Mouse (Mus musculus) stomach, embryonic 14.5 days (tissue): Measurements from ENCODE around the gene Prkcsh. TPM values are rescaled to one million over a fixed set of nuclear protein-coding genes. Genes with fewer than 3 reads are reported as not detected.

ENCODE experiments used
- ATAC-seq: fragments of 200-750 bp; cut with Nextera tagmentation; 2 replicates; pipeline ENCODE4 v1.8.0; 2017; ENCODE audit warnings: low read depth, moderate TSS enrichment; ENCODE audit not compliant: insufficient number of reproducible peaks, insufficient read depth, low FRiP score
- H3K27ac ChIP-seq: fragments of 300-500 bp; sonication (generic); 2 replicates; pipeline ENCODE4 v1.5.1; 2014; ENCODE audit warnings: mild to moderate bottlenecking, low read length, moderate library complexity, mixed read lengths
- H3K27me3 ChIP-seq: fragments of 300-500 bp; sonication (generic); 2 replicates; pipeline ENCODE4 v1.6.1; 2014; ENCODE audit warnings: low read length, control low read depth, mixed read lengths; ENCODE audit not compliant: control insufficient read depth, insufficient read depth
- H3K36me3 ChIP-seq: fragments of 300-500 bp; sonication (generic); 2 replicates; pipeline ENCODE4 v1.6.1; 2014; ENCODE audit warnings: mild to moderate bottlenecking, control low read depth, low read length, moderate library complexity, mixed read lengths; ENCODE audit not compliant: control insufficient read depth, insufficient read depth
- H3K4me1 ChIP-seq: fragments of 300-500 bp; sonication (generic); 2 replicates; pipeline ENCODE4 v1.6.1; 2014; ENCODE audit warnings: low read length, control low read depth, mixed read lengths; ENCODE audit not compliant: control insufficient read depth, insufficient read depth
- H3K4me2 ChIP-seq: fragments of 300-500 bp; sonication (generic); replicated peaks from 2 replicates; pipeline ENCODE4 v1.6.1; 2014; ENCODE audit warnings: low read depth, low read length, control low read depth
- H3K4me3 ChIP-seq: fragments of 300-500 bp; sonication (generic); 2 replicates; pipeline ENCODE4 v1.5.1; 2014; ENCODE audit warnings: low read depth, low read length, control low read depth
- H3K9ac ChIP-seq: fragments of 300-500 bp; sonication (generic); replicated peaks from 2 replicates; pipeline ENCODE4 v1.6.1; 2014; ENCODE audit warnings: low read depth, mild to moderate bottlenecking, control low read depth, low read length, moderate library complexity, mixed read lengths
- H3K9me3 ChIP-seq: fragments of 300-500 bp; sonication (generic); 2 replicates; pipeline ENCODE4 v1.6.1; 2016; ENCODE audit warnings: low read depth, low read length, control low read depth; ENCODE audit not compliant: control insufficient read depth
- WGBS: fragments of 180-500 bp; shearing (Covaris S2); extraction: QIAGEN DNeasy Blood & Tissue Kit; methylation state at CpG from one replicate; pipeline ENCODE4 v1.1.7; 2014; 5-methylcytosine and 5-hydroxymethylcytosine counted together
- polyA plus RNA-seq: library from polyadenylated mRNA; unstranded; fragments of >200 nt; fragmentation: Nextera tagmentation; extraction: Ambion mirVana; gene quantifications from 2 replicates; pipeline ENCODE4 v1.2.1, GENCODE M21; 2014

The Prkcsh gene
- polyA plus RNA-seq, 1 experiment from 2014 or later, result 91.0 TPM

DNA sequence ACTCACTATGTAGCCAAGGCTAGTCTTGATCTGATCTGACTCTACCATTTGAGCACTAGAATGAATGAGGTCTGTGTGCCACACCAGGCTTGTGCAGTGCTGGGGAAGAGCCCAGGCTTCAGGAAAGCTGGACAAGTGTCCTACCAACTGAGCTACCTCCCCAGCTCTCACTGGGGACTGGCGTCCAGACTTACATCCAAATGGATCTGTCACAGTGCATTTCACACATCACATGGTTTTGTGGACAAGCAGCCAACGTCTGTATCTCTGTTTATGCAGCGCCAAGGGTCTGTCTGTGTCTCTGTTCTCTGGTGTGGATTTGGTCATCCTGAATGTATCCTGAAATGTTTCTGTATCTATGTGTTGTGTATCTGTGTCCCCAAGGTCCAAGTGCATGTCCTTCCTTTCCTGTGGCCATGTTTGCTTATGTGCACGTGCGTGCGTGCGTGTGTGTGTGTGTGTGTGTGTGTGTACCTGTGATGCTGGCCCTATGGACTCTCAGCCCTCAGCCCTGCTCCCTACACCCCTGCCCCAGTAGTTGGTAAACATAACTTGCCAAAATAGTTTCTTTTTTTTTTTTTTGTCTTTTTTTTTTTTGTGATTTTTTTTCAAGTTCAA is 14.7 kb downstream of the Prkcsh start:
- WGBS, result 79% methylated on average over 7 of the region's 7 CpGs
- no peak for ATAC-seq

DNA sequence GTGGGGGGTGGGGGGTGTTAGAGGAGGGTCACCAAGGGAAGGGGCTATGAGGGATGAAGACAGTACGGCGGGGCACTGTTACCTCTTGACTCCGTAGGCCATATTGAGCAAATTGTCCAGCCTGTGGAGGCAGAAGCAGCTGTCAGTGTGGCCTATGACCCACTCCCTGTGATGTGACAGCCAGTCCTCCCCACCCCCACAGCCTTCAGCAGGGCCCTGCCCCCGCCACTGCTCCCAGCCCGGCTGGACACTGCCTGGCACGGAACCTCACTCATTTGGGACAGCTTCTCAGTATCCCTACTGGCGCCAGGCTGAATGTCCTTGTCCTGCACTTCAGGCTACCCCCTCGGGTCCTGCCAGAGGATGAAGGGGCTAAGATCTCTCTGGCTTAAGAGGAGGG is 22.0 kb downstream of the Prkcsh start:
- Histone ChIP-seq H3K9me3 (no peaks in the 10 kb centered on the region), H3K9ac (no peak overlapping the region), H3K4me2 (no peak overlapping the region), H3K27me3 (no peaks in the 10 kb centered on the region), H3K4me3 (no peak overlapping the region), H3K4me1 (peaks cover 6% of the 10 kb centered on the region; the same call in 1 of the 2 replicates), H3K36me3 (no peaks in the 10 kb centered on the region), H3K27ac (no peak overlapping the region)
- WGBS, result 52% methylated on average over 8 of the region's 8 CpGs
- ATAC-seq, result 0 out of 2 replicates have a peak, but pooled peaks have one; percentile 18

More for the DNA sequence above, 14.7 kb downstream of the Prkcsh start:
- H3K4me3 ChIP-seq, result no peak overlapping the region
- no peaks in the 10 kb centered on the region for H3K4me1 ChIP-seq
- peaks cover 18% of the 10 kb centered on the region for H3K36me3 ChIP-seq
- H3K27me3 ChIP-seq, result no peaks in the 10 kb centered on the region
- H3K27ac ChIP-seq, result no peak overlapping the region
- no peak overlapping the region for H3K9ac ChIP-seq
- H3K9me3 ChIP-seq, result no peaks in the 10 kb centered on the region
- H3K4me2 ChIP-seq, result no peak overlapping the region

DNA sequence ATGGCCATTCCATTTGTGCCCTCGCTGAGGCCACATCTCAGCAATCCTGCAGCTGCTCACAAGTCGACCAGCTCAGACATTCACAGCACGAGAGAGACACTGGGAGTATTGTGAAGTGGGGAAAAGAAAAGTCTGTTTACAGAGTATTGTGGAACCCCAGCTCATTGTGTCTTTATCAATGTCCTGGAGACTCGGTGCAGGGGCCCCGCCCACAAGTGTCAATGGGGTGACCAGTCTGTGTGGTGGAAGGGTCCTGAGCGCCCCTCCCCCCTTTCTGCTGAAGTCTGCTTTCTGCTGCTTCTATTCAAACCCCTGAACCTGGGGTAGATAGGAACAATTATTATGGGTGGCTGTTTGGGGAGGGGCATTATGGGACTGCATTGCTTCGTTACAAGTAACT is 25.9 kb downstream of the Prkcsh start:
- H3K4me2 ChIP-seq, result no peak overlapping the region
- H3K4me1 ChIP-seq, result peaks cover 6% of the 10 kb centered on the region; the same call in 1 of the 2 replicates
- H3K27ac ChIP-seq, result no peak overlapping the region
- no peaks in the 10 kb centered on the region for H3K9me3 ChIP-seq
- no peaks in the 10 kb centered on the region for H3K36me3 ChIP-seq
- no peak; the same call in 1 of the 2 replicates for ATAC-seq
- H3K4me3 ChIP-seq, result no peak overlapping the region
- H3K27me3 ChIP-seq, result no peaks in the 10 kb centered on the region
- WGBS, result 37% methylated on average over 7 of the region's 7 CpGs
- no peak overlapping the region for H3K9ac ChIP-seq

DNA sequence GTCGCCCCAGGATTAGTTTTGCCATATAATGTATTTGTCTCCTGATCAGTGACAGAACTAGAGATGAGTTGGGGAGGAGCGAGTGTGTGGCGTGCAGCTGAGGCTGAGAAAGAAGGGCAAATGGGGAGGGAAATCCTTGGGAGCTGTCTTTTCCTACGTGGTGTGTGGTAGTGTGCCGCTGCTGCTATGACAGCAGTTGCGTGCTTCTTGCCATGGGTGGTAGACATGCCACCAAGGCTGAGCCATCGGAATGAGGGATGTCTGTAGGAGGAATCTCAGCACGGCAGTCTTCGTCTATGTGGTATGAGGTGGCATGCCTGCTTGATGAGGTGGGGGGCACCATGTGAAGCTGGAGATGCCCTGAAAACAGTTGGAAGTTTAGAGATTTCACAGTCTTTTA is 27.8 kb downstream of the Prkcsh start:
- H3K4me3 ChIP-seq, result no peak overlapping the region
- no peaks in the 10 kb centered on the region for H3K27me3 ChIP-seq
- H3K9me3 ChIP-seq, result no peaks in the 10 kb centered on the region
- peaks cover 6% of the 10 kb centered on the region; the same call in 1 of the 2 replicates for H3K4me1 ChIP-seq
- no peak overlapping the region for H3K9ac ChIP-seq
- H3K27ac ChIP-seq, result no peak overlapping the region
- H3K36me3 ChIP-seq, result no peaks in the 10 kb centered on the region
- H3K4me2 ChIP-seq, result no peak overlapping the region
- no peak for ATAC-seq
- 91% methylated on average over 9 of the region's 9 CpGs for whole genome bisulfite sequencing

DNA sequence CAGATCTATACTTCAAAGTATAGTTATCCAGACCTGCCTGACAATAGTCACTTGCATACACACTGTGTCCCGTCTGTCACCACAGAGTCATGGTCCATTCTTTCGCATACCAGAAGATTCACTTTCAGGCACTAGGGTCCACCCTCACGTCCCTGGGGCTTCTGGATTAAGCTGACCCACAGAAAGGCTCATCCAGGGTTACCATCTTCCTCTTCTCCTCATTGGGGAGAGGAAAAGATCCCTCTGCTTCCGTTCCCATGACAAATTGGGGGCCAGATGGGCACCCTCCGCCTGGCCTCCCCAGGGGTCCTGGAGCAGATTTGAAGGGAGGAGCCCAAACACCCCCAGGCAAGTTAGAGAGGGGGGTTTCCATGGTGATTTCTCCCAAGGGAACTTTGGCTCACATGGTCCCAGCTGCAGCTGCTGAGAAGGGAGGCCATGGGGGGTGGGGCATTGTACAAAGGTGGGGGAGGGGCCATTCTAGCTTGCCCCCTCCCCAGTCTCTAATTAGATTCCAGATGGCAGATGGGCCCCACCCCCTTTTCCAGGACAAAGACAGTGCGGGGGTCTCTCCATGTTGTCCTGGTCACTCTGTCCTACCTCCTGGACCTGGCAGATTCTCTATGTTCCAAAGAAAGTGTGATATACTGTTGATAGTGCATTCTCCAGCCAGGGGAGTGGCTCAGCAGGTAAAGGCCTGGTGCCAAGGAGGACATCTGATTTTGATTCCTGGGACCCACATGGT is 32.9 kb downstream of the Prkcsh start:
- 52% methylated on average over 6 of the region's 6 CpGs for WGBS
- no peak overlapping the region for H3K4me3 ChIP-seq
- no peaks in the 10 kb centered on the region for H3K9me3 ChIP-seq
- no peak overlapping the region for H3K9ac ChIP-seq
- ATAC-seq, result no peak
- no peak overlapping the region for H3K4me2 ChIP-seq
- no peak overlapping the region for H3K27ac ChIP-seq
- H3K36me3 ChIP-seq, result no peaks in the 10 kb centered on the region
- H3K27me3 ChIP-seq, result no peaks in the 10 kb centered on the region
- H3K4me1 ChIP-seq, result no peaks in the 10 kb centered on the region

DNA sequence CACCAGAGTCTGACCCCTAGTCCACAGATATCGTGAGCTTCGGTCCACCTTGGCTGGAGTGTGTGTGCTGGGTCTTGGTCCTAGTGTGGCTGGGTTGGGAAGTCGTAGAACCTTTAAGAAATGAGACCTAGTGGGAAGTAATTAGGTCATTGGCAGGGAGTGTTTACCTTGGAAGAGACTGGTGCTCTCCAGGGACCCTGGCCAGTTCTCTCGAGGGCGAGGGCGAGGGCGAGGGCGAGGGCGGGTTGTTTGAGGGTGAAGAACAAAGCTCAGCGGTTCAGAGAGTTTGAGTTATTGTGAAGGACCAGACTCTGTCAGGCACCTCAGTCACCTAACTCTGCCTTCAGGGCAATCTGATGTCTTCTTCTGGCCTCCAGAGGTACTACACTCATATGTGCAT is 35.2 kb downstream of the Prkcsh start:
- no peak for ATAC-seq
- no peak overlapping the region for H3K4me2 ChIP-seq
- H3K9me3 ChIP-seq, result no peaks in the 10 kb centered on the region
- H3K4me3 ChIP-seq, result no peak overlapping the region
- no peak overlapping the region for H3K27ac ChIP-seq
- H3K27me3 ChIP-seq, result no peaks in the 10 kb centered on the region
- WGBS, result 78% methylated on average over 10 of the region's 10 CpGs
- no peaks in the 10 kb centered on the region for H3K36me3 ChIP-seq
- no peaks in the 10 kb centered on the region for H3K4me1 ChIP-seq
- H3K9ac ChIP-seq, result no peak overlapping the region

DNA sequence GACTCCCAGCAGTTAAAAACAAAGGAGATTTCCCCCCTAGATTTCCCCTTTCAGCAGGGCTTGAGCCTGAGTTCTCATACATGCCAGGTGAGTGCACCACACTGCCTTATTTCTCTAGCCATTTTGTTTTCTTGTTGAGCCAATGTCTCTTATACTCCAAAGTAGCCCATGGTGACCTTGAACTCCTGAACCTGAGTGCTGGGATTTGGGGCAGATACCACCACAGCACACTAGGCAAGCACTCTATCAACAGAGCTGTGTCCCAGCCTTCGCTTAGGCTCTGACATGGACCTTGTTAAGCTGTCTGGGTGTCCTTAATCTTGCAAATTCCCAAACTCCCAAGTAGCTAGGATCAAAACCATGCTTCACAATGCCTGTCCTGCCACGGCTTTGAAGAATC is 39.2 kb downstream of the Prkcsh start:
- H3K9ac ChIP-seq, result no peak overlapping the region
- no peak overlapping the region for H3K4me2 ChIP-seq
- H3K9me3 ChIP-seq, result no peaks in the 10 kb centered on the region
- H3K4me1 ChIP-seq, result no peaks in the 10 kb centered on the region
- no peak overlapping the region for H3K27ac ChIP-seq
- no peak overlapping the region for H3K4me3 ChIP-seq
- H3K36me3 ChIP-seq, result no peaks in the 10 kb centered on the region
- H3K27me3 ChIP-seq, result no peaks in the 10 kb centered on the region
- no peak for ATAC-seq
- WGBS, result 50% methylated on average over 2 of the region's 2 CpGs

DNA sequence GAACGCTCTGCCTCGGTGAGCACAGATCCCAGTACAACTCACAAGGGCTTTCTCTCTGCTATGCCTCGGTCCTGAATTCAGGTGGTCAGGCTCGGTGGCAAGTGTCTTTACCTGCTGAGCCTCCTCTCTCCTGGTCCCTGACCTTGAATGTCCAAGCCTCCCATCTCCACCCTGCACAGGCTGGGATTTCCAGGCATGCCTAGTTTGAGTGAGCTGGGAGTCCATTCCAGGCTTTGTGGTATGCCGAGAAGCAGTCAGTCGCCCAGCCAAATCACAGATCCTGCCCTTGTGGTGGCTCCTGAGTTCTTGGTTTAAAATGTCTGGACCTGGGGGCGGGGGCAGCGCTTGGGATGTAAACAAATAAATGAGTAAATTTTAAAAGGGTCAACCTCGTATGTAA is 44.7 kb downstream of the Prkcsh start:
- H3K9me3 ChIP-seq, result no peaks in the 10 kb centered on the region
- no peak for ATAC-seq
- no peaks in the 10 kb centered on the region for H3K36me3 ChIP-seq
- H3K27ac ChIP-seq, result no peak overlapping the region
- WGBS, result 49% methylated on average over 9 of the region's 9 CpGs
- no peak overlapping the region for H3K4me3 ChIP-seq
- peaks cover 16% of the 10 kb centered on the region; the same call in 1 of the 2 replicates for H3K4me1 ChIP-seq
- H3K9ac ChIP-seq, result no peak overlapping the region
- peaks cover 25% of the 10 kb centered on the region for H3K27me3 ChIP-seq
- H3K4me2 ChIP-seq, result no peak overlapping the region
